Mouse (Mus musculus) layer of hippocampus, postnatal 25 days (tissue): ENCODE results near the gene Dlg2. TPM values are rescaled to one million over a fixed set of nuclear protein-coding genes. Genes with fewer than 3 reads are reported as not detected.
A peak's percentile ranks its signal among the peaks of the same experiment; 100 is the strongest.

Experiments
- DNase-seq, 2 experiments: peaks; one replicate each; pipeline ENCODE4 v3.0.0; 2022; ENCODE audit warnings: mixed read lengths in 2 of 2, low spot score in 1 of 2; ENCODE audit errors: extremely low spot score in 1 of 2
- total RNA-seq, 2 experiments: library from RNA; stranded (reverse); gene quantifications; 2 replicates each; pipeline ENCODE4 v1.2.3; 2021

Dlg2 gene
- total RNA-seq, 2 experiments from 2014 or later: 264 to 282 TPM

GRCm38 (mm10) chr7:92308168-92308567, 1831.7 kb downstream of the Dlg2 start:
- DNase-seq: no peak

- no peak for DNase-seq
These were observed 1839.9 kb downstream of the Dlg2 start for GRCm38 (mm10) chr7:92316389-92316788.

- DNase-seq: no peak
These were observed 1843.0 kb downstream of the Dlg2 start for GRCm38 (mm10) chr7:92319469-92319868.

GRCm38 (mm10) chr7:92320181-92320580, 1843.7 kb downstream of the Dlg2 start:
- no peak for DNase-seq

- DNase-seq: no peak
These were observed 1845.3 kb downstream of the Dlg2 start for GRCm38 (mm10) chr7:92321786-92322185.

GRCm38 (mm10) chr7:92322342-92323069, 1846.0 kb downstream of the Dlg2 start:
- DNase-seq: no peak

- peak in 1 of 2 experiments; percentile 21 for DNase-seq
These were observed 1847.2 kb downstream of the Dlg2 start for GRCm38 (mm10) chr7:92323710-92324109.

GRCm38 (mm10) chr7:92327343-92327896, 1850.9 kb downstream of the Dlg2 start:
- DNase-seq: no peak

- DNase-seq: no peak
These were observed 1856.9 kb downstream of the Dlg2 start for GRCm38 (mm10) chr7:92333220-92333898.

GRCm38 (mm10) chr7:92356542-92356941, 1880.1 kb downstream of the Dlg2 start:
- no peak for DNase-seq

- DNase-seq: no peak
These were observed 1886.9 kb downstream of the Dlg2 start for GRCm38 (mm10) chr7:92363386-92363785.

GRCm38 (mm10) chr7:92363800-92364199, 1887.3 kb downstream of the Dlg2 start:
- no peak for DNase-seq

GRCm38 (mm10) chr7:92367111-92367510, 1890.6 kb downstream of the Dlg2 start:
- DNase-seq: no peak

- DNase-seq: no peak
These were observed 1894.0 kb downstream of the Dlg2 start for GRCm38 (mm10) chr7:92370521-92370920.

GRCm38 (mm10) chr7:92371638-92372037, 1895.2 kb downstream of the Dlg2 start:
- DNase-seq: no peak

- no peak for DNase-seq
These were observed 1897.4 kb downstream of the Dlg2 start for GRCm38 (mm10) chr7:92373863-92374357.

- DNase-seq: no peak
These were observed 1907.5 kb downstream of the Dlg2 start for GRCm38 (mm10) chr7:92383913-92384484.

- DNase-seq: no peak
These were observed 1915.7 kb downstream of the Dlg2 start for GRCm38 (mm10) chr7:92392052-92392640.

- no peak for DNase-seq
These were observed 1920.3 kb downstream of the Dlg2 start for GRCm38 (mm10) chr7:92396783-92397182.

- DNase-seq: no peak
These were observed 1922.4 kb downstream of the Dlg2 start for GRCm38 (mm10) chr7:92398841-92399240.

GRCm38 (mm10) chr7:92400551-92400950, 1924.1 kb downstream of the Dlg2 start:
- no peak for DNase-seq
